Mouse (Mus musculus) myocyte (in vitro differentiated cells): ENCODE results near the gene B4galt4. TPM values are rescaled to one million over a fixed set of nuclear protein-coding genes. Genes with fewer than 3 reads are reported as not detected.
A peak's percentile ranks its signal among the peaks of the same experiment; 100 is the strongest.

Experiments
- H3K27me3 ChIP-seq: one replicate; pipeline ENCODE4 v1.6.1; 2011; ENCODE audit not compliant: control insufficient read depth, insufficient read depth, insufficient read length
- H3K36me3 ChIP-seq: one replicate; pipeline ENCODE4 v1.6.1; 2011; ENCODE audit not compliant: control insufficient read depth, insufficient read depth
- H3K4me2 ChIP-seq: one replicate; pipeline ENCODE4 v1.6.1; 2011; ENCODE audit warnings: low read depth, control low read depth
- H3K4me3 ChIP-seq: one replicate; pipeline ENCODE4 v1.5.1; 2011; ENCODE audit warnings: mild to moderate bottlenecking, control low read depth, moderate library complexity
- H3K79me2 ChIP-seq: one replicate; pipeline ENCODE4 v1.6.1; 2011; ENCODE audit not compliant: control insufficient read depth, insufficient read depth
- H3ac ChIP-seq: one replicate; pipeline ENCODE4 v1.6.1; 2011; ENCODE audit not compliant: control insufficient read depth, insufficient read length
- CEBPB ChIP-seq: IDR thresholded peaks from 2 replicates; pipeline ENCODE4 v1.6.1; 2011; ENCODE audit warnings: mild to moderate bottlenecking, moderate library complexity; ENCODE audit not compliant: poor library complexity, insufficient read depth, severe bottlenecking
- E2F4 ChIP-seq: IDR thresholded peaks from one replicate; pipeline ENCODE4 v1.6.1; 2011; ENCODE audit warnings: mild to moderate bottlenecking, control low read depth, moderate library complexity; ENCODE audit not compliant: insufficient read depth
- MAX ChIP-seq: IDR thresholded peaks from one replicate; pipeline ENCODE4 v1.6.1; 2011; ENCODE audit warnings: low read depth, mild to moderate bottlenecking, control low read depth
- MYOD1 ChIP-seq, 3 experiments: IDR thresholded peaks; one replicate each; pipeline ENCODE4 v1.6.1; 2011; ENCODE audit warnings: control low read depth in 2 of 3, low read depth in 2 of 3, mild to moderate bottlenecking in 2 of 3, moderate library complexity in 1 of 3; ENCODE audit not compliant: insufficient read length in 2 of 3, control insufficient read depth in 1 of 3
- MYOG ChIP-seq, 3 experiments: IDR thresholded peaks; one replicate each; pipeline ENCODE4 v1.6.1; 2011; ENCODE audit warnings: control low read depth in 2 of 3, low read depth in 2 of 3, mild to moderate bottlenecking in 2 of 3; ENCODE audit not compliant: insufficient read length in 2 of 3, control insufficient read depth in 1 of 3, insufficient read depth in 1 of 3
- POLR2A ChIP-seq: IDR thresholded peaks from one replicate; pipeline ENCODE4 v1.6.1; 2011; ENCODE audit warnings: low read depth, mild to moderate bottlenecking, control low read depth, moderate library complexity; ENCODE audit not compliant: insufficient read length
- POLR2AphosphoS2 ChIP-seq: IDR thresholded peaks from one replicate; pipeline ENCODE4 v1.6.1; 2011; ENCODE audit warnings: low read depth, control low read depth; ENCODE audit not compliant: insufficient read length
- REST ChIP-seq: IDR thresholded peaks from one replicate; pipeline ENCODE4 v1.6.1; 2011; ENCODE audit warnings: mild to moderate bottlenecking, control low read depth, moderate library complexity; ENCODE audit not compliant: insufficient read depth, insufficient read length
- SRF ChIP-seq: IDR thresholded peaks from one replicate; pipeline ENCODE4 v1.6.1; 2011; ENCODE audit warnings: low read depth; ENCODE audit not compliant: control insufficient read depth, insufficient read length
- TCF12 ChIP-seq: IDR thresholded peaks from one replicate; pipeline ENCODE4 v1.6.1; 2011; ENCODE audit warnings: mild to moderate bottlenecking, control low read depth; ENCODE audit not compliant: poor library complexity, insufficient read depth, severe bottlenecking
- TCF3 ChIP-seq: IDR thresholded peaks from one replicate; pipeline ENCODE4 v1.6.1; 2011; ENCODE audit warnings: low read depth, control low read depth; ENCODE audit not compliant: insufficient read length
- USF1 ChIP-seq: IDR thresholded peaks from one replicate; pipeline ENCODE4 v1.6.1; 2011; ENCODE audit warnings: low read depth, mild to moderate bottlenecking, control low read depth, moderate library complexity
- polyA plus RNA-seq: library from polyadenylated mRNA; unstranded; fragments of >200 nt; fragmentation: generic; extraction: Trizol; gene quantifications from one replicate; pipeline ENCODE4 v1.2.1, GENCODE M21; 2012; ENCODE audit warnings: missing spikeins

Gene B4galt4
- polyA plus RNA-seq = 6.6 TPM

DNA sequence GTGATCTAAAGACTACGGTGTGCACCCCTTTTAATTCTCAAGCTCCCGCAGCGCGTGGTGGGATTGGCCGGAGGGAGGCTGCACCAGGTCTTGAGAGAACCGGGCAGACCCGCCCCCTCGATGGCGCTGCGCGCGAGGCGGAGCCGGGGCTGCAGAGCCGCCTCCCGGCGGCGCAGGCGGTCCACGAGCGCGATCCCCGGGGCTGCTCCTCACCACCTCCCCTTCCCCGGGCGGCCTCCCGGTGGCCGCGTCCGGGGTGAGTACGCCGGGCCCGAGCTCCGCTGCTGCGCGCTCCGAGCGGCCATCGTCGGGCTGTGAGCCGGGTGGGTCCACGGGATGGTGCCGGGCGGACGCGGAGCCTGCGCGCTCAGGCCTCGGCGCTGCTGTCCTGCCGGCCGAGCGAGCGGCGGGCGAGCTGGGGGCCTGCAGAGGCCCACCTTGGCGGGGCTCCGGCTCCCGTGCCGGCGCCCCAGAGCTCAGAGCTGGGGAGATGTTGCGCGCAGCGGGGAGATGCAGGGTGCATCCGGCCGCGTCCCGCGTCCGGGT, at the start of gene B4galt4:
Gene B4galt4, plus strand, starts transcription at position 152 of the 546 bp plus-strand sequence.
- no peaks in the 10 kb centered on the region for H3K27me3 ChIP-seq
- H3K79me2 ChIP-seq = no peaks in the 10 kb centered on the region
- peak within 1 kb of the TSS; percentile 96 for H3K4me2 ChIP-seq
- TF ChIP-seq POLR2A (peak; percentile 46), REST (no peak)
- H3K4me3 ChIP-seq = peak within 1 kb of the TSS; percentile 28
- H3ac ChIP-seq = peak within 1 kb of the TSS; percentile 3
- no peaks in the 10 kb centered on the region for H3K36me3 ChIP-seq

DNA sequence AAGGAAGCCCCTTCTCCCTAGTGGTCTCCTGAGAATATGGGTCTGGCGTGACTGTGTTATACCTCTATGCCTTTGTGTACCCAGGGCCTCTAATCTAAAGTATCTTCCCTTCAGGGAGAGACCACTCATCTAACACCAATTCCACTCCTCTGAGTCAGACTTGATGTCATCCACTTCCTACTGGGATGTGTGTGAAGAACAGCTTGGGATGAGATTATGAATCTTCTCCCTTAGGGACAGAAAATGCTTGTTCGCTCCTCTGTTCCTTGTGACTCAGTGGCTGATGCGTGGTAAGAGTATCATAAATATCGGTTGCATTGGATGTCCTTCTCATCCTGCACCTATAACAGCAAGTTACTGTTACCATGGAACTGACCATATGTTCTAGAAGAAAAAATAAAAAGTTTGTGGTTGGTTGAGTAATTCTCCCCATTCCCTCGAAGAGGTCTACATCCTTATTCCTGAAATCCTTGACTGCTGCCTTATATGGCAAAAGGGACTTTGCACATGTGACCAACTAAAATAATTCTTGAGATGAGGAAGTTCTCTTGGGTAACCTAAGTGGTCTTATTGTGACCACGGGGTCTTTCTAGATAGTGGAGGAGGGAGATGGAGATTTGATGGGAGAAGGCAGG, 47.0 kb upstream of the B4galt4 start:
- no peaks in the 10 kb centered on the region for H3K36me3 ChIP-seq
- no peak overlapping the region for H3K4me3 ChIP-seq
- no peak overlapping the region for H3ac ChIP-seq
- H3K27me3 ChIP-seq = no peaks in the 10 kb centered on the region
- TF ChIP-seq SRF (peak; percentile 68), TCF12 (no peak), USF1 (peak; percentile 95), CEBPB (0 out of 2 replicates have a peak, but pooled peaks have one; percentile 31)
- peak overlapping the region; percentile 50 for H3K4me2 ChIP-seq
- peaks cover 60% of the 10 kb centered on the region for H3K79me2 ChIP-seq

DNA sequence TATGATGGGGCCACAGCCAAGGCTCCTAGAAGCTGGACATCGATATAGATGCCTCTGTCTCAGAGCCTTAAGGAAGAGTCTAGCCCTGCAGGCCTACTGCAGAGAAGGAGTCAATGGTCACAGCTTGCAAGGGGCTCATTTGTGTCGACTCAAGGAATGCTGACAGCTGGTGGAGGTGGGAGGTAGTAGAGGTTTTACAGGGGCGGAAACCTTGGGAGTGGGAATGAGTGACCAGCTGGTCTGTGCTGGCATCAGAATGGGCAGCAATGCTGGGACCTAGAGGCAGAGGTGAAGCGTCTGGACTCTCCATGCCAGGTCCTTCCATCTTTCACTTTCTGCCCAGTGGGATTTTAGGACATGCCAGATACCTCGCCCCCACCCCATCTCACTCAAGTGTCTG, 46.5 kb upstream of the B4galt4 start:
- no peaks in the 10 kb centered on the region for H3K36me3 ChIP-seq

DNA sequence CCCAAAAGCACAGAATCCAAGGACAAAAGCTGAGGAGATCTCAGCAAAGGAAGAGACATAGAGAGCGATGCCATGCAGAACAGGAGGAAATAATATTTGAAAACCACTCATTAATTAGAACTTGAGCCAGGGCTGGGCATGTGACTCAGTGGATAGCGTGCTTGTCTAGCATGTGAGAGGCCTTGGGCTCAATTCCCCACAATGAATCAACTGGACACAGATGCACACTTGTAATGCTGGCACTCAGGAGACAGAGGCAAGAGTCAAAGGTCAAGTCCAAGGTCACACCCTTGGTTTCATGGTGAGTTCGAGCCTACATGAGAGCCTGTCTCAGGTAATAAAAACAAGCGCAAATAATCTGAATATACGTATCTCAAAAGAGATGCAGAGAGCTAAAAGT, 44.5 kb upstream of the B4galt4 start:
- Histone ChIP-seq H3K36me3 (no peaks in the 10 kb centered on the region), H3K4me2 (no peak overlapping the region), H3ac (no peak overlapping the region), H3K79me2 (peaks cover 76% of the 10 kb centered on the region), H3K4me3 (no peak overlapping the region), H3K27me3 (no peaks in the 10 kb centered on the region)
- TF ChIP-seq POLR2A (no peak), USF1 (no peak), POLR2AphosphoS2 (no peak), MYOG (IDR thresholded peaks at IDR 0.05; ENCODE audit: control insufficient read depth in 1 of 3, insufficient read depth in 1 of 3, insufficient read length in 2 of 3, low read depth in 2 of 3) (no peak), MAX (no peak), SRF (no peak), E2F4 (no peak), TCF12 (no peak), MYOD1 (IDR thresholded peaks at IDR 0.05; ENCODE audit: control insufficient read depth in 1 of 3, insufficient read length in 2 of 3, low read depth in 2 of 3) (no peak)

More for the DNA sequence above, 46.5 kb upstream of the B4galt4 start:
- no peak overlapping the region for H3ac ChIP-seq
- peak overlapping the region; percentile 50 for H3K4me2 ChIP-seq
- peaks cover 65% of the 10 kb centered on the region for H3K79me2 ChIP-seq
- H3K4me3 ChIP-seq = no peak overlapping the region
- no peaks in the 10 kb centered on the region for H3K27me3 ChIP-seq
- TF ChIP-seq SRF (no peak), TCF12 (no peak), TCF3 (no peak), USF1 (no peak), POLR2AphosphoS2 (no peak), MYOG (IDR thresholded peaks at IDR 0.05; ENCODE audit: control insufficient read depth in 1 of 3, insufficient read depth in 1 of 3, insufficient read length in 2 of 3, low read depth in 2 of 3) (peak in 2 of 3 experiments; percentile 37 to 57), MYOD1 (IDR thresholded peaks at IDR 0.05; ENCODE audit: control insufficient read depth in 1 of 3, insufficient read length in 2 of 3, low read depth in 2 of 3) (peak in 1 of 3 experiments; percentile 73), CEBPB (no peak), E2F4 (no peak), POLR2A (no peak), REST (no peak)

DNA sequence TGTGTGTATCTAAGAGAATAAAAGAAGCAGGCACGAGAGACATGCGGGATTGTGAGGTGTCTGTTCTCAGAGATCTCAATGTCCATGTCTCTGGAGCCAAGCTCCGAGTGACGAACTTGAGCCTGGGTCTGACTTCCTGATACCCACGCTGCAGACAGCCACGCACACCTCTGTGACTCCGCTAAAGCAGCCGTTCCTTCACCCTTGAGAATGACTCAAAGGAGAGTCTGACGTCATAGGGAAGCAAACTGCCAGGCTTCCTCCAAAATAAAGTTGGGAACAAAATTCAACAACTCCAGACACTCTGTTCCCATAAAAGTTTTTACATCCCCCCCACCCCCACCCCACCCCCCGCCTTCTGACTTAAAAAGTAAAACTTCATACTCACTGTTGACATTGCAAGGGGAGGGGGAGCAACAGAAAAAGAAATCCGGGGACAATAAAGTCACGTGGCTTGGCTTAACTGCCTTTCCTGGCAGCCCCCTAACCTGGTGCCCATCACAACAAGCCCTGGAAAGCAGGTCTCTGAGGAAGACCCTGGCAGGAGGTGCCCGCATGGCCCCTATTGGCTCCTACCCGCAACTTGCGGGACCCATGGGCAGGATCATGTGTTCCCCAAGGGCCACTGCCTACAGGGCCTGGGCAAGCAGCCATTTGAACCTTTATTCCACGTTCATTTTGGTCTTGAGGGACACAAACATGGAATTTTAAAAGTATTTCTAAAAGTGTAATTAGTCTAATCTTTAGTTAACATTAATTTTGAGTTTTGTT, 41.5 kb upstream of the B4galt4 start:
- Histone ChIP-seq H3ac (no peak overlapping the region), H3K4me2 (peak overlapping the region; percentile 19), H3K4me3 (no peak overlapping the region), H3K36me3 (no peaks in the 10 kb centered on the region), H3K27me3 (no peaks in the 10 kb centered on the region), H3K79me2 (peaks cover 91% of the 10 kb centered on the region)
- TF ChIP-seq REST (no peak), POLR2A (no peak), E2F4 (no peak), TCF12 (no peak), SRF (no peak), POLR2AphosphoS2 (no peak), MYOG (IDR thresholded peaks at IDR 0.05; ENCODE audit: control insufficient read depth in 1 of 3, insufficient read depth in 1 of 3, insufficient read length in 2 of 3, low read depth in 2 of 3) (no peak), MAX (no peak), USF1 (no peak), MYOD1 (IDR thresholded peaks at IDR 0.05; ENCODE audit: control insufficient read depth in 1 of 3, insufficient read length in 2 of 3, low read depth in 2 of 3) (no peak), TCF3 (no peak), CEBPB (no peak)
